Mouse (Mus musculus) neural tube, embryonic 11.5 days (tissue): ENCODE measurements around the gene Fam207a. TPM values are rescaled to one million over a fixed set of nuclear protein-coding genes. Genes with fewer than 3 reads are reported as not detected.
A peak's percentile ranks its signal among the peaks of the same experiment; 100 is the strongest.

Source experiments
- ATAC-seq: fragments of 200-750 bp; cut with Nextera tagmentation; 2 replicates; pipeline ENCODE4 v1.8.0; 2017; ENCODE audit warnings: moderate number of reproducible peaks, mild to moderate bottlenecking, moderate TSS enrichment, moderate library complexity; ENCODE audit not compliant: insufficient read depth, low FRiP score, low TSS enrichment
- DNase-seq: peaks from one replicate; pipeline ENCODE4 v3.0.0-alpha.2; 2015; ENCODE audit warnings: low spot score
- H3K27ac ChIP-seq: fragments of 300-500 bp; sonication (generic); 2 replicates; pipeline ENCODE4 v1.5.1; 2014; ENCODE audit warnings: low read depth, mild to moderate bottlenecking, low read length
- H3K27me3 ChIP-seq: fragments of 300-500 bp; sonication (generic); 2 replicates; pipeline ENCODE4 v1.6.1; 2014; ENCODE audit warnings: mild to moderate bottlenecking, low read length, mixed read lengths; ENCODE audit not compliant: control insufficient read depth, insufficient read depth
- H3K36me3 ChIP-seq: fragments of 300-500 bp; sonication (generic); 2 replicates; pipeline ENCODE4 v1.6.1; 2014; ENCODE audit warnings: mild to moderate bottlenecking, low read length, moderate library complexity, mixed read lengths; ENCODE audit not compliant: control insufficient read depth, insufficient read depth
- H3K4me1 ChIP-seq: fragments of 300-500 bp; sonication (generic); 2 replicates; pipeline ENCODE4 v1.6.1; 2014; ENCODE audit warnings: low read length, mixed read lengths; ENCODE audit not compliant: control insufficient read depth, insufficient read depth
- H3K4me2 ChIP-seq: fragments of 300-500 bp; sonication (generic); 2 replicates; pipeline ENCODE4 v1.6.1; 2014; ENCODE audit warnings: low read depth, mild to moderate bottlenecking, moderate library complexity
- H3K4me3 ChIP-seq: fragments of 300-500 bp; sonication (generic); 2 replicates; pipeline ENCODE4 v1.5.1; 2014; ENCODE audit warnings: low read depth, low read length
- H3K9ac ChIP-seq: fragments of 300-500 bp; sonication (generic); 2 replicates; pipeline ENCODE4 v1.6.1; 2014; ENCODE audit warnings: mild to moderate bottlenecking, low read length
- H3K9me3 ChIP-seq: fragments of 300-500 bp; sonication (generic); 2 replicates; pipeline ENCODE4 v1.6.1; 2016; ENCODE audit warnings: low read length; ENCODE audit not compliant: control insufficient read depth
- WGBS: fragments of 180-500 bp; shearing (Covaris S2); extraction: QIAGEN DNeasy Blood & Tissue Kit; methylation state at CpG from one replicate; pipeline ENCODE4 v1.1.7; 2014; 5-methylcytosine and 5-hydroxymethylcytosine counted together
- polyA plus RNA-seq: library from polyadenylated mRNA; unstranded; fragments of >200 nt; fragmentation: Nextera tagmentation; extraction: Ambion mirVana; gene quantifications from 2 replicates; pipeline ENCODE4 v1.2.1, GENCODE M21; 2014

Gene Fam207a
- polyA plus RNA-seq, 1 experiment from 2014 or later: 49.0 TPM

DNA sequence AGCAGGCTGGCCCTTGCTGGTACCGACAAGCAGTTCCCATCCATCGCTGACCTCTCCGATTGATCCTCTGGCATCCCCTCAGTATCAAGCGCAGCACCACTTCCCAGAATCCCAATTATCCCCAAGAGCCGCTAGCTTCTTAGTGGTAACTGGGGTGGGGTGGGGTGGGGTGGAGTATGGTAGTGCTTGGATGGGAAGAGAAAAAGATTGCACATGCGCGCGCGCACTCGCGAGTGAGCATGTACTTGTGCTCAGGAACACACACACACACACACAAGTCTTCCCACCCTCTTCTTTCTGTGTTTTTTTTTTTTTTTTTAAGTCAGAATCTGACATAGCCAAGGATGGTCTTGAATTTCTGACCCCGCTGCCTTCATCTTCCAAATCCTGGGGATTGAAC, 7.2 kb upstream of the Fam207a start:
- H3K27ac ChIP-seq: no peak overlapping the region
- ATAC-seq (no peak), DNase-seq (no peak)
- H3K36me3 ChIP-seq: no peaks in the 10 kb centered on the region
- H3K4me3 ChIP-seq: peak overlapping the region; percentile 16; the same call in 1 of the 2 replicates
- H3K9me3 ChIP-seq: no peaks in the 10 kb centered on the region
- H3K4me2 ChIP-seq: peak overlapping the region; percentile 42
- 57% methylated on average over 12 of the region's 12 CpGs for WGBS
- 0 out of 2 replicates have a peak, but pooled peaks cover 3% of the 10 kb centered on the region for H3K4me1 ChIP-seq
- H3K27me3 ChIP-seq: no peaks in the 10 kb centered on the region
- H3K9ac ChIP-seq: peak overlapping the region; percentile 38

DNA sequence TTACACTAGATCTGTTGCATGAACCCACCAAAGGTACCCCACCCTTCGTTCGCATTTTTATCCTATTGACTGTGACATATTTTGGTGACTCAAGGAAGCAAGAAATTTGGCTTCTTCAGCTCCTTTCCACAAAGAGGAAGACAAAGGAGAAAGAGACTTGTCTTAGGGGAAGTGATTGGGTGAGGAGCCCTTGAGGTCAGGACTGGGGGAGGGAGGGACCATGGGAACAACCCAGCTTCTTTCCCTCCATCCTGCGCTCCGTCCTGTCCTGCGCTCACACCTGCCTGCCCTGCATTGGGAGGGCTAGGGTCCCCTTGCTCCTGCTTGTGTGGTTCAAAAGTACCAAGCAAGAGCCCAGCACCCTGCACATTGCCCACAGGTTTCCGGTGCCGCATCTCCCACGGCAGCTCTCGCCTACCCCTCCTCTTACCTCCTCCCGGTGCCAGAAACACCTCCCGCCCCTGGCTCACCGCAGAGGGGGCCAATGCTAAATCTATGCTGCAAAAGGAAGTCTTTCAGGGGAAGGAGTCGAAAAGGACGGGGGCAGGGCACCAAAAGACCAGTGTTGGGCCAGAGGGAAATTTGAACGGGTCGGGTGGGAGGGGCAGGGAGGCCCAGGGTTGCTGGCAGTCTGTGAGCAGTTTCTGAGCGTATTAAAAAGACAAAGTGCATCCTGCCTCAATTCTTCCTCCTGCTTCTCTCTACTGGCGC, 6.6 kb upstream of the Fam207a start:
- peak overlapping the region; percentile 38 for H3K9ac ChIP-seq
- H3K4me2 ChIP-seq: peak overlapping the region; percentile 42
- peak overlapping the region; percentile 16 for H3K4me3 ChIP-seq
- H3K27me3 ChIP-seq: no peaks in the 10 kb centered on the region
- DNase-seq (no peak), ATAC-seq (no peak)
- no peaks in the 10 kb centered on the region for H3K9me3 ChIP-seq
- H3K4me1 ChIP-seq: 0 out of 2 replicates have a peak, but pooled peaks cover 3% of the 10 kb centered on the region
- no peak overlapping the region for H3K27ac ChIP-seq
- H3K36me3 ChIP-seq: no peaks in the 10 kb centered on the region
- 15% methylated on average over 18 of the region's 18 CpGs for WGBS

- Histone ChIP-seq H3K27me3 (no peaks in the 10 kb centered on the region), H3K9ac (no peak overlapping the region), H3K4me3 (no peak overlapping the region), H3K4me2 (no peak overlapping the region), H3K4me1 (peaks cover 8% of the 10 kb centered on the region), H3K27ac (no peak overlapping the region), H3K9me3 (no peaks in the 10 kb centered on the region), H3K36me3 (no peaks in the 10 kb centered on the region)
- ATAC-seq (no peak), DNase-seq (no peak)
- WGBS: 95% methylated on average over 5 of the region's 5 CpGs
These were observed 4.9 kb upstream of the Fam207a start for GRCm38 (mm10) chr10:77520497-77520896.

DNA sequence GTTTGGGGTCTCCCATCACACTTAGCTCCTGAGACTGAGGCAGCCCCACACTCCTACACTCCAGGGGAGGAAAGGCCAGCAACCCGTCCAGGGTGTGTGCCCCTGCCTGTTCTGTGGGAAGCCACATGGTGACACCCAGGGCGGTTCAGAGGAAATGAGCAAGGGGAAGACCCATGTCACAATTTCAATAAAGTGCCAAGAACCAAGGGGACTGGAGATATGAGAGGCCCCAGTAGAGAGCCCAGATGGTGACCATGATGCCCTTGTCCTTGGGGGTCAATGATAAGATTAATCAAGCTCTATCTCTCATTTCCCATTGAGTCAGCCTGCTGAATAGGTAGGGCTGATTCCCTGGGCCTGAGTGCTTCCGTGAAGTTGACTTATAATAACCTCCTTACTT, 3.6 kb upstream of the Fam207a start:
- no peak overlapping the region for H3K4me2 ChIP-seq
- no peaks in the 10 kb centered on the region for H3K27me3 ChIP-seq
- DNase-seq (no peak), ATAC-seq (no peak)
- H3K4me3 ChIP-seq: no peak overlapping the region
- H3K4me1 ChIP-seq: peaks cover 16% of the 10 kb centered on the region
- H3K36me3 ChIP-seq: no peaks in the 10 kb centered on the region
- no peak overlapping the region for H3K27ac ChIP-seq
- H3K9ac ChIP-seq: no peak overlapping the region
- 89% methylated on average over 3 of the region's 3 CpGs for WGBS
- no peaks in the 10 kb centered on the region for H3K9me3 ChIP-seq

GRCm38 (mm10) chr10:77517801-77518200, 2.2 kb upstream of the Fam207a start:
- ATAC-seq (no peak), DNase-seq (no peak)
- Histone ChIP-seq H3K9me3 (no peaks in the 10 kb centered on the region), H3K27ac (no peak overlapping the region), H3K27me3 (no peaks in the 10 kb centered on the region), H3K36me3 (peaks cover 3% of the 10 kb centered on the region; the same call in 1 of the 2 replicates), H3K4me3 (no peak overlapping the region), H3K4me1 (peaks cover 16% of the 10 kb centered on the region), H3K4me2 (no peak overlapping the region), H3K9ac (no peak overlapping the region)
- WGBS: 85% methylated on average over 5 of the region's 5 CpGs

DNA sequence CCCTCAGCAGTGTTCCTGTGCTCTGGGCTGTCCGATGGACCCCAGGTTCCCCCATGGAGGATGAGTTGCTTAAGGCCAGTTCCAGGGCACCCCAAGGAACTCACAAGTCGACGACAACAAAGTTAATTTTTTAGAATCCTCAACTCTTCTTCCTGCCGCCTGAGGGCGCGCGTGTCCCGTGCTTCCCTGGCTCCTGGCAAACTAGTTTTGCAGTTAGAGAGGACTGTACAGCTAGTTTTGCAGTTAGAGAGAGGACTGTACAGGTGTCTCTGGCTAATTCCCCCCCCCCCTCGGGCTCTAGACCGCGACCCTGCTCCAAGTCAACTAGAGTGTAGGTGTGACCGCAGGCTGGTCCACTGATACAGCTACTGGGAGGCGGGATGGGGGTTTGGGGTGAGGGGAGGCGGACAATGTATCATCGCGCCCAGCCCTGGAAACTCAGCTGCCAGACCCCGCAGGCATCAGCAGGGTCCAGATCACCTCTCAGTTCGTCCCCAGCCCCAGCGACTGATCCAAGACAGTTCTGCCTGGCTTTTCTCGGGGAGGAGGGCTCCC, 1.6 kb upstream of the Fam207a start:
- Histone ChIP-seq H3K36me3 (peaks cover 6% of the 10 kb centered on the region; the same call in 1 of the 2 replicates), H3K4me1 (peaks cover 15% of the 10 kb centered on the region), H3K4me3 (no peak overlapping the region), H3K9ac (no peak overlapping the region), H3K27me3 (no peaks in the 10 kb centered on the region), H3K4me2 (no peak overlapping the region), H3K9me3 (no peaks in the 10 kb centered on the region), H3K27ac (no peak overlapping the region)
- WGBS: 23% methylated on average over 20 of the region's 20 CpGs
- DNase-seq (peak; percentile 79), ATAC-seq (no peak)

GRCm38 (mm10) chr10:77516379-77516951, 880 bp upstream of the Fam207a start:
- DNase-seq: no peak
- no peak for ATAC-seq
- Histone ChIP-seq H3K9ac (peak overlapping the region; percentile 88), H3K4me2 (peak overlapping the region; percentile 76), H3K27ac (peak overlapping the region; percentile 39; the same call in 1 of the 2 replicates), H3K36me3 (peaks cover 6% of the 10 kb centered on the region; the same call in 1 of the 2 replicates), H3K4me3 (peak overlapping the region; percentile 94), H3K4me1 (peaks cover 14% of the 10 kb centered on the region), H3K9me3 (no peaks in the 10 kb centered on the region), H3K27me3 (no peaks in the 10 kb centered on the region)
- WGBS: 51% methylated on average over 14 of the region's 14 CpGs

GRCm38 (mm10) chr10:77510225-77510982, 5.2 kb downstream of the Fam207a start:
- 83% methylated on average over 15 of the region's 15 CpGs for WGBS
- Histone ChIP-seq H3K4me1 (peaks cover 8% of the 10 kb centered on the region), H3K27me3 (no peaks in the 10 kb centered on the region), H3K9ac (no peak overlapping the region), H3K9me3 (no peaks in the 10 kb centered on the region), H3K27ac (no peak overlapping the region), H3K4me2 (no peak overlapping the region), H3K36me3 (peaks cover 10% of the 10 kb centered on the region), H3K4me3 (no peak overlapping the region)
- DNase-seq: no peak
- ATAC-seq: no peak
